Mouse (Mus musculus): ENCODE measurements around the gene Klhl34.

DNA sequence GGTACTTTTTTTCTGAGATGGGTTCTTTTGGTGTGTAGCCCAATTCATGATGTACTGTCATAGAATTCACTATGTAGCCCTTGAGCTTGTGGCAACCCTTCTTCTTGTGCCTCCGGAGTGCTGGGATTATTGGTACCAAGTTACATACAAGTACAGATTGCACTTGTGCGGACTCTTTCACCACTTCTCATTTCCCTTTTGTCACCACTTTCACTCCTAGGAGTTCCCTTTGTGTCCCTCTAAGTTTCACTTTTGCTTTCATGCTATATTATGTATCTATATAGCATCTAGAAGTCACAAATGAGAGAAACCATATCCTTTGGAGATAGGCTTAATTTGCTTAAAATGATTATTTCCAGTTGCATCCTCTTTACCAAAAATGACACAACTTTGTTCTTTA, 16.6 kb upstream of the Klhl34 start:
- TF ChIP-seq CTCF (IDR thresholded peaks at IDR 0.05; ENCODE audit: low read depth), result no peak
- TF ChIP-seq EP300 (IDR thresholded peaks at IDR 0.05; ENCODE audit: low read depth), result no peak
